ENCODE assay signal across 2 mouse cellular contexts in the genomic region with DNA sequence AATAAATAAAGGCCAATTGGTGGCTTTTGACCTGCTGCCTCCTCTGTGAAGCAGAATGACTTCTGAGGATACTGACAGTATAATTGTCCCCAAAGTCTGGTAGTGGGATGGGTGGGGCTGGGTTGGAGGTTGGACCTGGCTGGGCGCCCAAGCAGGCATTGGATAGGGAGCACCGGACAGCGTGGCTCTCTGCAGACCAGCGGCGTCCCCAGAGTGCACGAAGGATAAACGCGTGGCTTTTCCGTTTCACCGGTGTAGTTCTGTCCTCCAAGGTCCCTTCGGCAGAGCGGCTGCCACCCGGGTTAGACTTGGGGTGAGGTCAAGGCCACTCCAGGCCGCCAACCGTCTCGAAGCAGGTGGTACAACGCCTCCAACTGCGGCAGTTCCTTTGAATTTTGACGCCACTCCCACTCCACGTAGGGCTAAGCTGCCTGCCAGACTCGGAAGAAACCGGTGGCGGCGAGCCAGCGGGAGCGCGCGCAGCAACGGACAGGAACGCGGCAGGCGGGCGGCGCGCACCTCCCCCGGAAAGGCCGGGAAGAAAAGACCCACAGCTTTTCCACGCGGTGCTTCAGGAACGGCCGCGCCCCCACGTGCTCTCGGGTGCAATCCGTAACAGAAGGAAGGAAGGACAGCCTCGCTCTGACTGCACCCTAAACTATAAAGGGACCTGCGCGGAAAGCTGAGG.
TF ChIP-seq lines count a peak whose summit lies in the region.

No protein-coding gene starts in this region.

TF ChIP-seq in C2C12, 6 proteins besides CTCF, POLR2A, EP300 and RAD21:
- TF ChIP-seq USF1 (IDR thresholded peaks at IDR 0.05; ENCODE audit: low read depth) (no peak), FOSL1 (IDR thresholded peaks at IDR 0.05; ENCODE audit: insufficient read depth, low read length, poor library complexity, severe bottlenecking) (no peak), MYOD1 (IDR thresholded peaks at IDR 0.05; ENCODE audit: control insufficient read depth, insufficient read length, low read depth) (no peak)

TF ChIP-seq in myocyte, 11 proteins besides CTCF, POLR2A, EP300 and RAD21:
- TF ChIP-seq USF1 (IDR thresholded peaks at IDR 0.05; ENCODE audit: low read depth) (no peak), SRF (IDR thresholded peaks at IDR 0.05; ENCODE audit: control insufficient read depth, insufficient read length, low read depth) (no peak), TCF3 (IDR thresholded peaks at IDR 0.05; ENCODE audit: insufficient read length, low read depth) (no peak), MYOG (IDR thresholded peaks at IDR 0.05; ENCODE audit: control insufficient read depth in 1 of 3, insufficient read depth in 1 of 3, insufficient read length in 2 of 3, low read depth in 2 of 3) (no peak), CEBPB (IDR thresholded peaks at IDR 0.05; ENCODE audit: insufficient read depth, poor library complexity, severe bottlenecking) (no peak), MAX (IDR thresholded peaks at IDR 0.05; ENCODE audit: low read depth) (no peak), REST (IDR thresholded peaks at IDR 0.05; ENCODE audit: insufficient read depth, insufficient read length) (no peak), E2F4 (IDR thresholded peaks at IDR 0.05; ENCODE audit: insufficient read depth) (no peak), TCF12 (IDR thresholded peaks at IDR 0.05; ENCODE audit: insufficient read depth, poor library complexity, severe bottlenecking) (no peak), POLR2AphosphoS2 (IDR thresholded peaks at IDR 0.05; ENCODE audit: insufficient read length, low read depth) (no peak), MYOD1 (IDR thresholded peaks at IDR 0.05; ENCODE audit: control insufficient read depth in 1 of 3, insufficient read length in 2 of 3, low read depth in 2 of 3) (no peak)
TF ChIP-seq in myocyte: peak in this region for 0.
